Mouse (Mus musculus): ENCODE measurements around the gene Rora.
A peak's percentile ranks its signal among the peaks of the same experiment; 100 is the strongest.

Gene Rora

DNA sequence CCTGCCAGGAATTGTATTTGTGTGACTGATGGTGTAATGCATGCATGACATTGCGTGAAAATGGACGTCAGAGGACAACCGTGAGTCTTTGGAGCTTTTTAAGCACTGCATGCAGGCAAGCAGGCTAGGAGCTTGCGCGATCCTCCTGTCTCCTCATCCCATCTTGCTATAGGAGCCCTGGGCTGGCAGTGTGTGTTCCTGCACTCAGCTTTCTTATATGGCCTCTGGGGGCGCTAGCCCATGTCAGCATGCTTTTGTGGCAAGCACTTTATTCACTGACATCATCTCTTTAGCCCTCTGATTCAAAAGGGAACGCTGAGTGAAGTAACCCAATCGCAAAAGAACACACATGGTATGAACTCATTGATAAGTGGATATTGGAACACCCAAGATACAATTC, 105.7 kb downstream of the Rora start:
- peak; percentile 40 for DNase-seq (ENCODE audit: low spot score)

DNA sequence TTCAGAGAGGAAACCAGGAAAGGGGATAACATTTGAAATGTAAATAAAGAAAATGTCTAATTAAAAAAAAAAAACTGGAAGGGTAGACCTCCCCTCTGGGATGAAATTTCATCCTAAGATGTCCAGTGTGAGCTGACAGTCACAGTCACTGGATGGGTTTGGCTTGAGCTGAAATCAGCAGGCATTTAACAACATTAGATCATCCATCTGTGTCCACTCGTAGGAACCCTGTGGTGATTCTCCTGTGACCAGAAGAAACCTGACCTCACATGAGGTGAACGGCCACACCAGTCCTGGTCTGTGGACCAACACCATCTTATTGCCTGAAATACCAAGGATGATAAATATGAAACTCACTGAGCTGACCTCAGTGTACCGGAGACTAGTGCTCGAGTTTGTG, 106.7 kb downstream of the Rora start:
- DNase-seq (ENCODE audit: low spot score), result no peak

DNA sequence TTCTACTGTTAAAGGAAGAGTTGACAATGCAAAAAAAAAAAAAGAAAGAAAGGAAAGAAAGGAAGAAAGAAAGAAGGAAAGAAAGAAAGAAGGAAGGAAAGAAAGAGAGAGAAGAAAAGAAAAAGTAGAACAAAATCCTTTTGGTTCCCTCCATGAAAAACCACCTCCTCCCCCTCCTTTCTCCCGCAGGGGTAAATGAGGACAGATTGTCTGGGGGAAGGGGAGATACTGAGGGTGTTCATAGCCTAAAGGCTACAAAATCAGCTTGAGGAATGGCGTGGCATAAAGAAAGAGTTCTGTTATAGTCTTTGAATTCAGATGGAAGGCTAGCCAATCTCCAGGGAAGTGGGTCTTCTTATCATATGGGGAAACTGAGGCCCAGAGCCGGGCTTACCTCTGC, 107.3 kb downstream of the Rora start:
- no peak for DNase-seq (ENCODE audit: low spot score)

DNA sequence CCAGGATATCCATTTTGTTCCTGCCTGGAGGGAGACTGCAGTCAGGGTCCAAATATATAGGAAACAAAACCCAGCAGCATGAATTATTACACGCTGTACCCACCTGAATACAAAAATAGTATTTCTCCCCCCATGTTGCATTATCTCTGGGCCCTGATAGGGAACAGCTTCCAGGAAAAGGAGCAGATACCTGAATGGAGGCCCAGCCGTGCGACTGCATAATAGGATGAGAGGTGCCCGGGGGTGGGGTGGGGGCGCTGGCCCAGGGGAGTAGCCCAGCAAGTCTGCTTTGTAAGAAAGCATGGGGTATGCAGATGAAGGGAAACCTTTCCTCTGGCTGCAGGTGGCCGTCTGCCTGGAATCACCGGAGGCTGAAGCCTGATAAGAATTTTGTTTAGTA, 108.1 kb downstream of the Rora start:
- DNase-seq (ENCODE audit: low spot score), result no peak

DNA sequence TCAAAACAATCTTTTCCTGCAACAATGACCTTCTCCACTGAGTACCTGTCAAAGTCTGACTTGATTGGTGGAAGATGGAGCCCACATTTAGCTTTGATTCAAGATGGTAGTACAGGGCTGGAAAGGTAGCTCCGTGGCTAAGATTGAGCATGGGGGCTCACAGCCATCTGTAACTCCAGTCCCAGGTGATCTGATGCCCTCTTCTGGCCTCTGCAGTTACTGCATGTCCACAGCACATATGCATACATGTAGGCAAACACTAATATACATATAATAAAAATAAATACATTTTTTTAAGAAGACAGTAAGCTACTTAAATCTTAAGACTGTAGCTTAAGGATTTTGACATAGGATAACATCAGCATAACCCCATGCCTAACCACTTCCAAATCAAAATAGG, 112.0 kb downstream of the Rora start:
- DNase-seq (ENCODE audit: low spot score), result no peak

DNA sequence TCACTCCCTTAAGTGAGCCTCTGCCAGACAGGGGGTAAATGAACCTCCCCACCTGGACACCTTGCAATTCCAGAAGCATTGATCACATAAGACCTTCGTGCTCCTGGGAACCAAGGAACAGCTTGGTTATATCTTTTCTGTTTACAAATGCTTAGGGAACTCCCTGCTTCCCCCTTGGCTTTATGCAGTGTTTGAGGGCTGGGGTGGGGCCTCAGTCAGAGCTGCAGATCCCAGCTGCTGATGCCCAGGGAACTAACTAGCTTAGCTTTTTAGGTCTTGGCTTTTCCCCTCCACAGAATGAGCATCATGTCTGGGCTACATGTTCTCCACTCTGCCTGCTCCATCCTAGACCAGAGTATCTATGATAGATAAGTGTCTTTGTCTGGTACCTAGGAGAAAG, 116.1 kb downstream of the Rora start:
- no peak for DNase-seq (ENCODE audit: low spot score)

DNA sequence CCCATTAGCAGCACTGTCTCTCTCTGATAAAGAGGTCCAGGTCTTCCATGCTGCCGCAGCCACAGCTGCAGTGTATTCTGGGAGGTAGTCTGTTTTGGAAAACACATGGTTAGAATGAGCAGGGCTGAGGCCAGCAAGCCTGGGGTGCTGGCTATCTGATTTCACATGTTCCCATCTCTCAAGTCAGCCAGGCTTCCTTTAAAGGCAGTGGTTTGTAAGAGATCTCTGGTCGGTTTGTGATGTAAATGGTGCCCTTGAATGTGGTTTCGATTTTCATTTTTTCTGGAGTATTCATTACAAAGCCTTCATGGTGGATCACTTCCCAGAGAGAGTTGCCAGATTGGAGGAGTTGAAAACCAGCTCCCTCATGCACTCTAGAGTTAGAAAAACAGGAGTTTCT, 117.8 kb downstream of the Rora start:
- DNase-seq (ENCODE audit: low spot score), result no peak

DNA sequence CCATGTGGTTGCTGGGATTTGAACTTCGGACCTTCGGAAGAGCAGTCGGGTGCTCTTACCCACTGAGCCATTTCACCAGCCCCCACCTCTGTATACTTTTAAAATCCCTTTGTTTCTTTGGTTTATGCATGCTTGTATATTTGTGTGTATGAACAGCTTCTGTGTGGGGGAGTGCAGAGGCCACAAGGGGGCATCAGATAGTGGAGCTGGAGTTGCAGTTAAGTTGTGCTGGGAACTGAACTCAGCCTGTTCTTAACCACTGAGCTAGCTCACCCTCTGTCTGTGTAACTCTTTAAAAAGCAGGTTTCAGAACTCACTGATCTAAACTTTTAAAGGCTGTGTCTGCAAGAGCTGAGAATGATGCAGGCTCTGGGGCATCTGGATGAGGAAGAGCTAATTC, 120.2 kb downstream of the Rora start:
- DNase-seq (ENCODE audit: low spot score), result no peak

DNA sequence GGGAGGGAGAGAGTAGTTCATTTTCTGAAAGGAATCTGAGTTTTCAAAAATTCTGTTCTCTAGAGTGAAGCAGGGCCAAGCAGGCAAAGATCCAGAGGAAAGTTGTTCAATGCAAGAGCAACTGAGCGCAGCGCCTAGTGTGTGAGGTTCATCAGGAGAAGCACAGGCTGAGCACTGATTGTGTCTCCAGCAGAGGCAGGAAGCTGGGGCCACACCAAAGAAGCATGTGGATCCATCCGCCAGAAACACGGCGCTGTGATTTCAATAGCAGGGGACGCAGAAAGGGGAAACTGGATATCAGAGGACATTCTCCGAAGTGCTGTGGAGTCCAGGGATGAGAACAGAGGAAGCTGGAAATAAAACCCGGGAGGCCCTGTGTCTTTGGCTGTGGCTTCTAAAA, 128.4 kb downstream of the Rora start:
- DNase-seq (ENCODE audit: low spot score), result no peak

DNA sequence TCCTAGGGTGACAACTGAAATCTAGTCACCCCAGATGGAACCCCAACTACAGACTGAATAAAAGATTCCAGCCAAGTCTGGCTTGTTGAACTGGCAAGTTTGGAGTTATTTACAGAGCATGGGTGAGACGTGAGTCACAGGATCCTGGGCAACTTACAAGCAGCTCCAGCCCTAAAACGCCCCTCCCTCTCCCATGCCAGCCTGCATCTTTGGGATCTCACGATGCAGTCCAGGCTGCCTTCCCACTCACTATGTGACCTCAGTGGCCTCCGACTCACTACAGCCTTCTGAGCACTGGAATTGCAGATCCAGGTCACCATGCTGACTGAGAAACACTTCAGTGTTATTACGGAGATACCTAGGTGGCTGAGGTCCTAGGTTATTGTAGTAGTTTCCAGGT, 129.0 kb downstream of the Rora start:
- no peak for DNase-seq (ENCODE audit: low spot score)

DNA sequence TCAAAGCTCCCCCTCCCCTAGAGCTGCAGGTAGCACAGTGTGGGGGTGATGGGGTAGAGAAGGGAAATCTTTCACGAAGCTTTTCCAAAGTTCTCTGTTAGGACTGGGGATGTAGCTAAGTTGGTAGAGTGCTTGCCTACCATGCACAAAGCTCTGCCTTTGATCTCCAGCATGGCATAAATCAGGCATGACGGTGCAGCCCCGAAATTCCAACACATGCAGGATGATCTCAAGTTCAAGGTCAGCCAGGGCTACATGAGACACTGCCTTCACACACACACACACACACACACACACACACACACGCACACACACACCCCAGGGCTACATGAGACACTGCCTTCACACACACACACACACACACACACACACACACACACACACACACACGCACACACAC, 129.7 kb downstream of the Rora start:
- DNase-seq (ENCODE audit: low spot score), result no peak

DNA sequence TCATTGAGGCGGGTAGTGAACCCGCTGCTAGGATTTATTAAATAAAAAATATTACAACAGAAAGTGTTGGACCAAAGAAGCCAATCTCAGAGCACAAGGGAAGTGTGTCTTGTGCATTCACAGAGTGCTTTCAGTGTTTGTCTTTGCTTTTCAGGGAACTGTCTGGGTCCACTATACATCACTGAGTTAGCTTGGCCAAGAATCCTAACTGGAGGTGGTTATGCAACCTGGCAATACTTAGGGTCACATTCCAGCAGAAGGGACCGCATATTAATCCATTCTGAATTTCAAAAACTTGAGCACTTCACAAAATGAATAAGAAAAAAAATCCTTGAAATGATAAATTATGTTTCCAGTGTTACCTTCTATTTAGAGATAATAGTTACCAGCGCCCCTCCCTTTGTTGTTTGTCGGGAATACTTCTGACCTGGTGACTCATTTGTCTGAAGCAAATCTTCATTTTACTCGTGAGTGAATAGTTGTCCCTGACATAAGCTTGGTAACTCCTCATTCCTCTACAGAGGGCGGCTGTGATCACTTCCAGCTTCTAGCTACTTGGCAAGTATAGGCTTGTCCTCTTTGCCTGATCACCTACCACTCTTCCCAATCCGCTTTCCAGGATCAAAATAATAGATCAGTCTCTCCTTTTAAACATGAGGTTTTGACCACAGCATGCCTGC, 133.2 kb downstream of the Rora start:
- DNase-seq (ENCODE audit: low spot score), result no peak

DNA sequence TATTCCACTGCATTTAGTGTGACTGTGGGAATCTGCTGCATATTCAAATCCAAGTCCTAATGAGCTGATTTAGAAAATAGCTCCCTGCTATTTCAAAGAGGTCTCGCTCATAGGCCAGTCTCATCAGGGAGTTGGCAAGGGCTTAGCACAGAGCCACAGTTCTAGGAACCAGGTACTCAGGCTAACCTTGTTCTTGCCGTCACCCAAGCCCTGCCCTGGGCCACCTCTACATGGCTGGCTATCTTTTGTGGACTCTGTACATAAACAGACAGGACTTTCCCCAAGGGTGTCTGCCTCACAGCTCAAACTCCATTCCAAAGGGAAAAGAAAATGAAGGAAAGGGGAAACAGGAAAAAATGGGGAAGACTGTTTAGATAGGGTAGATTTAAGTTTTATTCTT, 134.1 kb downstream of the Rora start:
- no peak for DNase-seq (ENCODE audit: low spot score)

DNA sequence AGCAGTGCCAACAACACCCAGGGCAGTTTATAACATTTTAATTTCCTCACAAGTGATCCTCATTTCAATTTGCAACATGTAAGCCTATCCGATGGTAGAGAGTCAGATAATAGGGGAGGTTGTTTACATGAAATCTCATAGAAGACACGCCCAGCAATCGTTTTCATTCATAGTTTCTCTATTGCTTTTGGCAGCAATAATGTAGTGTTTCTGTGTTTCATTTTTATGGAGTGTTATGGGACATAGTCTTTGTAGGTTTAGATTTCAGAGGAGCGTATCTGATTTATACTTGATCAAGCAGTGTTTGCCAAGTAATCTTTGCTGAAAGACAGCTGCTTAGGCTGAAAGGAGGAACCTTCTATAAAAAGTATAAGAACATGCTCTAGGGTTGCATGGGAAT, 137.3 kb downstream of the Rora start:
- no peak for DNase-seq (ENCODE audit: low spot score)

DNA sequence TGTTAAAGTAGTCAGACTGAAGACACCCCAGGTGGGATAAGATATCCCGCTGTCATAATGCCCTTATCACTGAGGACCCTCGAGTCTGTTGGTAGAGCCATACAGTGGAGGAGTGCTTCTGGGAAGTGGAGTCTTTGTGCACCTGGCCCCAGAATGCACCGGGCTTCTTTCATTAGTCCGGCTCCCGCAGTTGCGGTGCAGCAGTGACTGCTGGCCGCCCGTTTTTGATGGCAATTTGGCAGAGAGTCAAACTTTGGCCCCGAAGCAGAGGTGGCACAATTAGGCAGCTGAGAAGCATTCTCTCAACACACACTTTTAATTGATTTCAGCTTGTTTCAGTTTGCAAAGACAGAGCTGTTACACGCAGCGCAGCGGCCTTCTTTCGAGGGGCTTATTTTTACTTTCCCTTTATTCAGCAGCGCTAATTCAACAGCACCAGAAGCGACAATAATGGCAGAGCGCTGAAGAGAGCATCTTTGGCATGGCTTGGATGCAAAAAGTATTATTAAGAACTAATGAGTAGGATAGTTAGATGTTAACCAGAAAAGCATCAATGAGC, 138.5 kb downstream of the Rora start:
- DNase-seq (ENCODE audit: low spot score), result no peak

DNA sequence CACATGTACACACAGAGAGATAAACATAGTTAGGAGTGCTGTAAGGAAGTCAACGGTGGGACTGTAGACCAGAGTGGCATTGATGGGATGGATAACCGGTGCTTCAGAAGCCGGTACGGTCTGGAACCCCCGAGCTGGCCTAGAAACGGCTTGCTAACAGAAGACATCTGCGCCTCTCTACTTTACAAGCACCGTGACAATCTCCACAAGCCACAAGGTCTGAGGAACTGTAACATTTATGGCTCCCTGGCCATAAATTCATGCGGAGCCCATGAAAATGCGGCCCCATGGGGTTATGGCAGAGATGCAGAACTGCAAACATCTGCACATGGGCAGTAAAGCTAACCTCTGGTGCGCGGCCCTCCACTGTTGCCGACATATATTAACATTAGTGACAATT, 141.7 kb downstream of the Rora start:
- no peak for DNase-seq (ENCODE audit: low spot score)

DNA sequence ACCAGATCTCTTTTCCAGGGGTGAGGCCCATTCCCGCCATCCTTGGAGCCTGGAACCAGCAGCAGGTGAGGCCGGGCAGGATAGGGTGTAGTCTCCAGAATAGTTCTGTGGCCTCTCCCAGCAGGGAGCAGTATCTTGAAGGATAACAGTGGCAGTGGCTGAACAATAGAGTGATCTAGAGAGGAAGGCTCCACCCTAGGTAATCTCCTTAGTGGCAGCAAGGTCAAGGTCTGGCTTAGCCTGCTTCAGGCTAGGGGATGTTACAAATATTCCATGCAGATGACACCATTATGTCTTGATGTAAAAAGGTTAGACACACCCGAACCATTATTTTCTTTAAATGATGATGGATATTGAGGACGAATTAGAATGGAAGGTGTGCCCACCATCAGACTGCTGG, 144.6 kb downstream of the Rora start:
- no peak for DNase-seq (ENCODE audit: low spot score)

DNA sequence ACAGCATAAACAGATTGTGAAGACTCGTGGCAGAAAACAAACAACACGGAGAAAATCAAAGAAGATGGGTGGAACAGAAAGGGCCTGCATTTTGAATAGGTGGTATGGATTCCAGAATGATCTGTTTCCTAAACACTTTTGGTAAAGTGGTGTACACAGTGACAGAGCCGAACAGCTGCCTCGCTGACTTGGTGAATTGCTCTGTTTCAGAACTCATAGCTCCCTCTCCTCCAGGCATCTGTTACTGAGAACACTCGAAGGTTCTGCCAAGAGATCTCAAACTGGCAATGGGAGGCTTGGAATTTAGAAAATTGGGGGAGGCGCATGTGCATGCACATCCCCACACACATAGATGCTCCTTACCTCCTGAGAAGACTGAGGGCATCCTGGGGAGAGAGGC, 145.5 kb downstream of the Rora start:
- no peak for DNase-seq (ENCODE audit: low spot score)

DNA sequence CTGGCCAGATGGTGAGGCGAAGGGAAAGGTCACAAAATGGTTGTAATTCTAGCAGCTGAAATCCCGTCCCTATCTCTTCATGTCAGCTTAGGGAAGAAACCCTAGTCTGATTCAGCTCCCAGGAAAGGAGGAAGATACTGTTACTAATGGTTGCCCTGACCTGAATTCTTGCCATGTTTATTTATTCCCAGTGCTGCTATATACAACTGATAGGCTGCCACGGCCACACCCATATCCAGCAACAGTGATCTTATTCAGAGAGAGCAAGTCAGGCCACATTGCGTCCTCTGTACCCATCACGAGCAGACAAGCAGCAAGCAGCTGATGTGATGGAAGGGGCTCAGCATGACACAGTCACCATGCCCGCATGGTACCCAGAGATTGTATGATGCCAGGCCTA, 150.6 kb downstream of the Rora start:
- peak; percentile 32 for DNase-seq (ENCODE audit: low spot score)

DNA sequence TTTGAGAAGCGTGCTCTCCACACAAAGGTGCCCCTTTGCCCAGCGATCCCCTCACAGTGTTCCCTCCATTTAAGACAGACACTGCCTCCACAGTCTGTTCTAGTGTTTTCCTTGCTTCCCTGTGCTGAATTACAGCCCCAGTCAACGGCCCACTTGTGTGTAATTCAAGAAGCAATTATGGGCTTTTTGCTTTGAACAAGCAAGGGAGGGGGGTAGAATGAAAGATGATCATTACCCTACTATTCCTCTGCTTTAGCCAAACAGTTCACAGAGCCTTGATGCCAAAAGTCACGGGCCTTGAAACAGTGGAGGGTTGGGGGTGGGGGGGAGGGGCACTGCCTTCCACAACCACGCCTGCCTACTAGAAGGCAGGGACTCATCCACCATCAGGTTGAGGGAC, 152.2 kb downstream of the Rora start:
- peak; percentile 50 for DNase-seq (ENCODE audit: low spot score)

DNA sequence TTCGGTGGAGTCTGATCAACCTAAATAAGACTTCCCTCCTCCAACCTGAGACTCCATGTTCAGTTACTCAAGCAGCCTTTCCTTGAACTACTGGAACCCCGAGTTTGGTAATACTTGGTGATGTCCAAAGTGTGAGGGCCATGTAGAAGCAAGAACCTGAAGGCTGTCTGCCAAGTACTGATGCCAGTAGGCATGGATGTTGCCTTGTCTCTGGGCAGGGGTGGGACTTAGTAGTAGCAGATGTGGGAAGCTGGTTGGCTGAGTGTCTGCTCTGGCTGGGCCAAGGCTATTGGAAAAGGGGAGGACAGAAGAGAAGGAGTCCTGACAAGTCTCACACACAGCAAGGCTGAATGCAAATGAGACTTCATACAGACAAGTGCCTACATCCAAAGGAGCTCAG, 154.1 kb downstream of the Rora start:
- DNase-seq (ENCODE audit: low spot score), result no peak

DNA sequence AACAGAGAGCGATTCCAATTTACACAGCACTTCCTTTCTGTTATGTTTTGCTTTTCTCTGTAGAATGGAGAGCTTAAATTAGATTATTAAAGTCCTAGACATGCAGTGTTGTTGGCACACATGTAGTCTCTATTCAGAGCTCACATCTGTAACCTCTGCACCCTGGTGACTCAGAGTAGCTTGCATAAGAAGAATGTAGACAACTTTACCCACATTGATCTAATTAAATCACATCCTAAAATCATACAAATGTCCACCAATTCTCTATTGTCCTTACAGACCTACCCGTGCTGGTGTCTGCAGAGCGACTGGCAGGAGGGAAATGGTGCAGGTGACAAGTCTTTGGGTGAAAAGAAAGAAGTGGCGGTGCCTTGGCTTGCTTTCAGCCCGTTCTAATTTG, 155.9 kb downstream of the Rora start:
- DNase-seq (ENCODE audit: low spot score), result no peak

DNA sequence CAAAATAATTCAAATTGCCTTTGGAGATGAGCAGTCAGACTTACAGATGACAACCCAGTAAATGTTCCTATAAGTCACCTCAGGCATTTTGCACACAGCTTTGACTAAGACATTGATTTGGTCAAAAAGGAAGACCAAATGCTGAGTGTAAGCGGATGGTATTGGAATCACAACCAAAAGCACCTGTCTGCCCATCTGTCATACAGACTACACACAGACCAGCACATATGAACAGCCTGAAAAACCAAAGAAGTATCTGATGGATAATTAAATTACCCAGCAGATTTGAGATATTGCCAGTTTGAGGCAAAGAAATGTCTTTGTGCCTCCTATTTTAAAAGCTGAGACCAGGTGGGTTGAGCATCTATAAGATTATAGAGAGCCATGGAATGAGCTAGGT, 161.1 kb downstream of the Rora start:
- DNase-seq (ENCODE audit: low spot score), result no peak

DNA sequence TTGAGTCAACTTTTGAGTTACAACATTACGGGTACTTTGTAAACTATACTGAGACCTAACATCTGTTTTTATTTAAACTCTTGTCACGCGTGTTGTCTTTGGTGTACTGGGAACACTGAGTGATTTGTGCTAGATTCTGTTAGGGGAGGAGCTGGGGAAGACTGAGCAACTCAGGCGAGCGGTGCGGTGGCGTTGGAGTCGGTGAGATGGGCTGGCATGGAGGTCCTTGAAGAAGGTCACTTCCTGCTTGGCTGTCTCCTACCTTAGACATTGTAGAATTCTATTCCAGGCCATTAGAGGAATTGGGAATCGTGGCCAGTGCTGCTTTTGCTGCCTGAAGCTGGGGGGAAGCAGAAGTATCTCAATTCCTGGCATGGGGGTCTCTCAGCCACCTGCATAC, 162.3 kb downstream of the Rora start:
- DNase-seq (ENCODE audit: low spot score), result no peak

DNA sequence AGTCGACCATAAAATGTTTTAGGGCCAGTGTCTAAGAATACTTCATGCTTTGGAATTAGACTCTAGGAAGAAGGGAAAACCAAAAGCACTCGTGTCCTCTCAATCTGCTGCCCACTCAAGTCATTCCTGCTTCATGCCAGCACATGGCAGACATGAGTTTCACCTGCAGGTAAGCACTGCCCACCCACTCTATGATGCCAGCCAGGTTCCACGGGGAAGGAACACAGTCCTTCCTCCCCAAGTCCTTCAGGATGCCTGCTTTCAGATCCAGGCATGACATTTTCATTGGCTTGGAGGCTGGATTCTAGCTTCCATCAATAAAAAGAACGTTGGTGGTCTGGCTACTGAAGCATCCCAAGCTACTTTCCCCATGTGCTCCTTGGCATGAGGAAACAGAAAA, 166.4 kb downstream of the Rora start:
- DNase-seq (ENCODE audit: low spot score), result no peak

All from embryo, embryonic 10.5 days (tissue).